29 mouse cellular contexts compared by ENCODE assay signal in the genomic region with DNA sequence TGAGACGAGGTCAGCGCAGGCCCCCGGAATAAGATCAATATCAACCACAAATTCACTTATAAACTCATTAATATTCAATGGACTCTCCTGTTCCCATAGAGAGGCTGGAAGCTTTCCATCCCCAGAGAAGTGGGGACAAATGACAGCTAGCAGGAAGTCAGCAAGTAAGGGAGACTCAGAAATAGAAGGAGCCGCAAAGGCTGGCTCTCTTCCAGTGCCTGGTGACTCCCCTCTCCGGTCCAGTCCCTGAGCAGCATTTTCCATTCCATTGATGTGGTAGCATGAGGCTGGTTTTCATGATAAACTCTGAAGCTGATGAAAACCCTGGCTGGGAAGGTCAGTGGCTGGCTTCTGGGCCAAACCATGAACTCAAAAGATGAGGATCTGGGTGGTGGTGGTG. TPM values are rescaled to one million over a fixed set of nuclear protein-coding genes. Genes with fewer than 3 reads are reported as not detected.
DNase-seq lines count a peak whose midpoint lies in the region; ATAC-seq and TF ChIP-seq lines count a peak whose summit lies in the region.
"Had no signal": no experiment of that assay in that cellular context is flagged by ENCODE, and none has a peak within 500 bp of the region (broad histone marks: within the 10 kb centered on the region; RNA-seq: fewer than 3 reads in every experiment).

No protein-coding gene starts in this region.

- H3K4me1 ChIP-seq in heart, postnatal 0 days (ENCODE audit: control insufficient read depth, insufficient read depth), result no peaks in the 10 kb centered on the region
- peaks cover 3% of the 10 kb centered on the region; the same call in 1 of the 2 replicates for H3K4me1 ChIP-seq in neural tube, embryonic 15.5 days
- H3K4me1 ChIP-seq: embryonic facial prominence, embryonic 13.5 days; hindbrain, embryonic 10.5 days; intestine, embryonic 15.5 days; limb, embryonic 13.5 days had no signal

- no peak for TF ChIP-seq EP300 in heart, postnatal 0 days (IDR thresholded peaks at IDR 0.05; ENCODE audit: low read depth)

- TF ChIP-seq CTCF in heart, postnatal 0 days (IDR thresholded peaks at IDR 0.05; ENCODE audit: low read depth), result no peak

- H3K9me3 ChIP-seq in heart, postnatal 0 days (replicated peaks; ENCODE audit: control insufficient read depth, low read length), result no peaks in the 10 kb centered on the region; the same call in 1 of the 2 replicates
- H3K9me3 ChIP-seq in neural tube, embryonic 15.5 days (replicated peaks), result no peaks in the 10 kb centered on the region
- H3K9me3 ChIP-seq: embryonic facial prominence, embryonic 13.5 days; heart, embryonic 13.5 days; hindbrain, embryonic 10.5 days; intestine, embryonic 15.5 days had no signal

- peak; percentile 32 for DNase-seq in heart, postnatal 0 days (ENCODE audit: low spot score)
- DNase-seq in heart, adult 8-10 months (ENCODE audit: low spot score), result no peak
- peak; percentile 36 for DNase-seq in left cerebral cortex, postnatal 4 days
- DNase-seq in left cerebral cortex, postnatal 36 days (ENCODE audit: low spot score in 2 of 2), result no peak
- DNase-seq in neural tube, embryonic 10.5 days (ENCODE audit: extremely low spot score, low spot score), result no peak
- DNase-seq: adrenal gland, postnatal 10 days; B cell, adult 2 months; cerebellum, adult 11 months; cerebellum, adult 9-11 months; gastrocnemius, adult 2 months; gastrocnemius, postnatal 36 days; heart, adult 18-20 months; kidney, adult 8-10 months; kidney, postnatal 25 days; retina, postnatal 1 day; right cerebral cortex, postnatal 14 days; thymus, postnatal 4 days had no signal

- WGBS in heart, postnatal 0 days, result 51% methylated on average over 5 of the region's 5 CpGs
- 70% methylated on average over 5 of the region's 5 CpGs for WGBS in neural tube, embryonic 15.5 days

- H3K36me3 ChIP-seq in heart, postnatal 0 days (replicated peaks; ENCODE audit: control insufficient read depth, insufficient read depth, low read length), result no peaks in the 10 kb centered on the region
- no peaks in the 10 kb centered on the region for H3K36me3 ChIP-seq in neural tube, embryonic 15.5 days
- H3K36me3 ChIP-seq: embryonic facial prominence, embryonic 13.5 days; heart, embryonic 13.5 days; hindbrain, embryonic 10.5 days; intestine, embryonic 15.5 days; limb, embryonic 13.5 days had no signal

- no peak for ATAC-seq in heart, postnatal 0 days (ENCODE audit: insufficient read depth, low read depth)
- ATAC-seq in neural tube, embryonic 15.5 days (ENCODE audit: low FRiP score), result no peak
- ATAC-seq: activated CD4-positive, CD25-positive, alpha-beta regulatory T cell, adult 4 months; forebrain, embryonic 16.5 days; hindbrain, embryonic 16.5 days; intestine, embryonic 15.5 days had no signal

- H3K4me2 ChIP-seq in heart, postnatal 0 days (ENCODE audit: low read depth, low read length), result no peak overlapping the region
- no peak overlapping the region for H3K4me2 ChIP-seq in neural tube, embryonic 15.5 days
- H3K4me2 ChIP-seq: embryonic facial prominence, embryonic 13.5 days; heart, embryonic 13.5 days; intestine, embryonic 15.5 days; limb, embryonic 13.5 days; liver, embryonic 11.5 days; midbrain, embryonic 11.5 days had no signal

- intact Hi-C loops in left cerebral cortex, postnatal 4 days (cut with DNase I), result no loop called here
- intact Hi-C loops in left cerebral cortex, postnatal 36 days (cut with DNase I), result no loop called here

- no peak overlapping the region for H3K4me3 ChIP-seq in heart, postnatal 0 days (ENCODE audit: low read depth, low read length)
- no peak overlapping the region for H3K4me3 ChIP-seq in neural tube, embryonic 15.5 days (replicated peaks)
- H3K4me3 ChIP-seq: embryonic facial prominence, embryonic 13.5 days; erythroblast, embryonic 14.5 days; gastrocnemius, adult 2 months; heart, embryonic 13.5 days; hindbrain, embryonic 10.5 days; intestine, embryonic 15.5 days; limb, embryonic 13.5 days had no signal

- no peak overlapping the region for H3K27ac ChIP-seq in heart, postnatal 0 days (ENCODE audit: low read depth)
- H3K27ac ChIP-seq in neural tube, embryonic 15.5 days (replicated peaks), result peak overlapping the region; percentile 11; the same call in 1 of the 2 replicates
- H3K27ac ChIP-seq: embryonic facial prominence, embryonic 13.5 days; gastrocnemius, adult 2 months; heart, embryonic 13.5 days; intestine, embryonic 15.5 days; limb, embryonic 13.5 days had no signal

- H3K27me3 ChIP-seq in heart, postnatal 0 days (ENCODE audit: control insufficient read depth, insufficient read depth, low read length), result no peaks in the 10 kb centered on the region
- H3K27me3 ChIP-seq in neural tube, embryonic 15.5 days (replicated peaks), result no peaks in the 10 kb centered on the region
- H3K27me3 ChIP-seq: embryonic facial prominence, embryonic 13.5 days; intestine, embryonic 15.5 days; limb, embryonic 13.5 days had no signal

- H3K9ac ChIP-seq in heart, postnatal 0 days (replicated peaks; ENCODE audit: low read depth, low read length), result no peak overlapping the region
- no peak overlapping the region for H3K9ac ChIP-seq in neural tube, embryonic 15.5 days (replicated peaks)
- H3K9ac ChIP-seq: embryonic facial prominence, embryonic 13.5 days; heart, embryonic 13.5 days; intestine, embryonic 15.5 days; limb, embryonic 13.5 days had no signal

RNA-seq across cellular contexts. Expression of gene Kazn, which starts 44.7 kb away (rescaled TPM):
- 7.1 and 19.9 TPM in 2 replicates for total RNA-seq in heart, postnatal 0 days (2014; rRNA removed; ENCODE audit: low replicate concordance)
- polyA plus RNA-seq in heart, postnatal 0 days (2015; fragmentation: Nextera tagmentation; extraction: Ambion mirVana), result 1.8 and 2.5 TPM in 2 replicates
- total RNA-seq in heart, adult 8-10 months (2022), result 1 to 10 TPM; 2.9 to 4.0 (median 3.5) TPM
- 10 to 100 TPM; 68.9 to 70.4 TPM for total RNA-seq in left cerebral cortex, postnatal 4 days (2021)
- 100 to 1,000 TPM in 1 of 2 experiments, 10 to 100 TPM in 1; 80.6 to 112 TPM for total RNA-seq in left cerebral cortex, postnatal 36 days (2021)
- 25.4 and 25.5 TPM in 2 replicates for polyA plus RNA-seq in neural tube, embryonic 15.5 days (2015; fragmentation: Nextera tagmentation; extraction: Ambion mirVana)
- polyA plus RNA-seq: activated CD4-positive, CD25-positive, alpha-beta regulatory T cell, adult 4 months had no signal

Comparison
In these comparisons a context has a peak if more than half of its experiments do, and no peak if none do; other contexts are left out.
1. DNase-seq: peak in heart, postnatal 0 days (single experiment) and left cerebral cortex, postnatal 4 days (single experiment); none in heart, adult 8-10 months (single experiment), left cerebral cortex, postnatal 36 days (0 of 2) and neural tube, embryonic 10.5 days (single experiment).